Mouse (Mus musculus) small intestine, adult 2 months (tissue): ENCODE results near the gene Chmp4b.

ENCODE experiments used
- CTCF ChIP-seq: fragments of 200-500 bp; IDR thresholded peaks from 2 replicates; pipeline ENCODE4 v1.5.1; 2012; ENCODE audit warnings: low read depth, mild to moderate bottlenecking, control low read depth, inconsistent platforms, low read length, moderate library complexity, mixed read lengths; ENCODE audit not compliant: insufficient replicate concordance, insufficient read length; ENCODE audit errors: extremely low read depth
- POLR2A ChIP-seq: fragments of 200-500 bp; IDR thresholded peaks from 2 replicates; pipeline ENCODE4 v1.6.1; 2012; ENCODE audit warnings: low read depth, mild to moderate bottlenecking, control low read depth, inconsistent platforms, low read length, moderate library complexity

- TF ChIP-seq CTCF, result no peak
- no peak for TF ChIP-seq POLR2A
Measured at GRCm38 (mm10) chr2:154696660-154697059, 45.2 kb downstream of the Chmp4b start.
